Mouse (Mus musculus) layer of hippocampus, adult 2 months (tissue): ENCODE measurements at regions not wholly inside any gene's neighbourhood (a gene's known extent, or its start where the extent isn't known, plus 50 kb on each side); places are given as distances from the start of the nearest gene placed in this dataset.
A peak's percentile ranks its signal among the peaks of the same experiment; 100 is the strongest.
"Not testable (repeated sequence)": the region's sequence is repeated elsewhere in the genome, so short reads cannot be mapped to it uniquely, and the experiment has no call there.

Experiments
- DNase-seq, 2 experiments: peaks; one replicate each; pipeline ENCODE4 v3.0.0; 2022; ENCODE audit warnings: low spot score in 2 of 2
- H3K27ac ChIP-seq: fragments of 200-600 bp; 2 replicates; pipeline ENCODE4 v1.8.1; 2022
- H3K4me3 ChIP-seq: fragments of 200-600 bp; 2 replicates; pipeline ENCODE4 v1.8.1; 2022; ENCODE audit warnings: mild to moderate bottlenecking
- CTCF ChIP-seq: fragments of 200-600 bp; conservative IDR thresholded peaks from 2 replicates; pipeline ENCODE4 v1.8.1; 2022; ENCODE audit warnings: antibody characterized with exemption, mild to moderate bottlenecking, moderate library complexity

GRCm38 (mm10) chr16:12785828-12786227 is 323.7 kb upstream of the Ercc4 start:
- Histone ChIP-seq H3K4me3 (no peak overlapping the region), H3K27ac (no peak overlapping the region)
- no peak for DNase-seq
- TF ChIP-seq CTCF = no peak

GRCm38 (mm10) chr16:12798523-12798922 is 311.0 kb upstream of the Ercc4 start:
- H3K27ac ChIP-seq = peak overlapping the region; percentile 90
- TF ChIP-seq CTCF = no peak
- H3K4me3 ChIP-seq = no peak overlapping the region
- DNase-seq = no peak

- DNase-seq = peak; percentile 36 to 72
- Histone ChIP-seq H3K27ac (peak overlapping the region; percentile 90), H3K4me3 (no peak overlapping the region)
- no peak for TF ChIP-seq CTCF
These were observed 309.3 kb upstream of the Ercc4 start for GRCm38 (mm10) chr16:12800181-12800580.

- H3K4me3 ChIP-seq = no peak overlapping the region
- H3K27ac ChIP-seq = peak overlapping the region; percentile 90
- no peak for TF ChIP-seq CTCF
- peak in 1 of 2 experiments; percentile 33 for DNase-seq
These were observed 306.8 kb upstream of the Ercc4 start for GRCm38 (mm10) chr16:12802651-12803050.

GRCm38 (mm10) chr16:12807351-12807871 is 302.1 kb upstream of the Ercc4 start:
- no peak for DNase-seq
- H3K27ac ChIP-seq = no peak overlapping the region
- no peak for TF ChIP-seq CTCF
- H3K4me3 ChIP-seq = no peak overlapping the region

GRCm38 (mm10) chr16:12811088-12811487 is 298.4 kb upstream of the Ercc4 start:
- Histone ChIP-seq H3K4me3 (no peak overlapping the region), H3K27ac (no peak overlapping the region)
- no peak for DNase-seq
- TF ChIP-seq CTCF = no peak

- DNase-seq = no peak
- Histone ChIP-seq H3K4me3 (no peak overlapping the region), H3K27ac (no peak overlapping the region)
- no peak for TF ChIP-seq CTCF
These were observed 284.8 kb upstream of the Ercc4 start for GRCm38 (mm10) chr16:12824646-12825045.

GRCm38 (mm10) chr16:12826222-12826621 is 283.3 kb upstream of the Ercc4 start:
- no peak overlapping the region for H3K27ac ChIP-seq
- TF ChIP-seq CTCF = peak; percentile 34
- H3K4me3 ChIP-seq = no peak overlapping the region
- no peak for DNase-seq

- H3K27ac ChIP-seq, H3K4me3 ChIP-seq, DNase-seq: not testable (repeated sequence)
These were observed 278.2 kb upstream of the Ercc4 start for GRCm38 (mm10) chr16:12831308-12831707.

GRCm38 (mm10) chr16:12856356-12856755 is 253.1 kb upstream of the Ercc4 start:
- TF ChIP-seq CTCF = no peak
- DNase-seq = no peak
- Histone ChIP-seq H3K4me3 (no peak overlapping the region), H3K27ac (no peak overlapping the region)

GRCm38 (mm10) chr16:12859714-12860355 is 249.6 kb upstream of the Ercc4 start:
- H3K27ac ChIP-seq = peak overlapping the region; percentile 51
- peak; percentile 39 to 65 for DNase-seq

GRCm38 (mm10) chr16:12862561-12862960 is 246.9 kb upstream of the Ercc4 start:
- no peak for TF ChIP-seq CTCF
- Histone ChIP-seq H3K27ac (no peak overlapping the region), H3K4me3 (no peak overlapping the region)
- peak in 1 of 2 experiments; percentile 24 for DNase-seq

More at GRCm38 (mm10) chr16:12859714-12860355, 249.6 kb upstream of the Ercc4 start:
- 0 out of 2 replicates have a peak, but pooled peaks have one; percentile 9 for TF ChIP-seq CTCF
- no peak overlapping the region for H3K4me3 ChIP-seq

- DNase-seq, H3K27ac ChIP-seq, H3K4me3 ChIP-seq: not testable (repeated sequence)
These were observed 231.2 kb upstream of the Ercc4 start for GRCm38 (mm10) chr16:12878326-12878725.

GRCm38 (mm10) chr16:12880011-12880410 is 229.5 kb upstream of the Ercc4 start:
- no peak overlapping the region for H3K4me3 ChIP-seq
- TF ChIP-seq CTCF = no peak
- no peak for DNase-seq
- no peak overlapping the region for H3K27ac ChIP-seq

GRCm38 (mm10) chr16:12880481-12880880 is 229.0 kb upstream of the Ercc4 start:
- no peak overlapping the region for H3K4me3 ChIP-seq
- no peak overlapping the region for H3K27ac ChIP-seq
- no peak for TF ChIP-seq CTCF
- DNase-seq = no peak
